Mouse (Mus musculus) C2C12 (cell line): Measurements from ENCODE around the gene Tbc1d2. TPM values are rescaled to one million over a fixed set of nuclear protein-coding genes. Genes with fewer than 3 reads are reported as not detected.

Source experiments
- H3K27me3 ChIP-seq: one replicate; pipeline ENCODE4 v1.6.1; 2011; ENCODE audit not compliant: control insufficient read depth, insufficient read depth, insufficient read length
- H3K36me3 ChIP-seq: one replicate; pipeline ENCODE4 v1.6.1; 2011; ENCODE audit not compliant: control insufficient read depth, insufficient read depth
- H3K4me3 ChIP-seq: one replicate; pipeline ENCODE4 v1.5.1; 2011; ENCODE audit warnings: mild to moderate bottlenecking, control low read depth; ENCODE audit not compliant: poor library complexity, insufficient read depth, severe bottlenecking
- H3K79me2 ChIP-seq: one replicate; pipeline ENCODE4 v1.6.1; 2011; ENCODE audit not compliant: control insufficient read depth, insufficient read depth
- H3K79me3 ChIP-seq: one replicate; pipeline ENCODE4 v1.6.1; 2011; ENCODE audit warnings: low read depth, control low read depth
- H3ac ChIP-seq: one replicate; pipeline ENCODE3; 2011; ENCODE audit warnings: low read depth; ENCODE audit not compliant: control insufficient read depth, insufficient read length
- CEBPB ChIP-seq: IDR thresholded peaks from one replicate; pipeline ENCODE4 v1.6.1; 2011; ENCODE audit warnings: low read depth, mild to moderate bottlenecking, control low read depth, moderate library complexity
- CTCF ChIP-seq: IDR thresholded peaks from one replicate; pipeline ENCODE4 v1.5.1; 2011; ENCODE audit not compliant: control insufficient read depth, insufficient read depth, insufficient read length
- FOSL1 ChIP-seq: IDR thresholded peaks from one replicate; pipeline ENCODE4 v1.8.0; 2011; ENCODE audit warnings: mild to moderate bottlenecking, low read length; ENCODE audit not compliant: poor library complexity, insufficient read depth, severe bottlenecking
- MAX ChIP-seq: IDR thresholded peaks from one replicate; pipeline ENCODE4 v1.6.1; 2011; ENCODE audit warnings: mild to moderate bottlenecking, control low read depth
- MYOD1 ChIP-seq: IDR thresholded peaks from one replicate; pipeline ENCODE4 v1.6.1; 2011; ENCODE audit warnings: low read depth; ENCODE audit not compliant: control insufficient read depth, insufficient read length
- MYOG ChIP-seq: IDR thresholded peaks from one replicate; pipeline ENCODE4 v1.6.1; 2011; ENCODE audit not compliant: control insufficient read depth, insufficient read length; ENCODE audit errors: extremely low read depth
- USF1 ChIP-seq: IDR thresholded peaks from one replicate; pipeline ENCODE4 v1.6.1; 2011; ENCODE audit warnings: low read depth, mild to moderate bottlenecking, control low read depth, moderate library complexity
- polyA plus RNA-seq: library from polyadenylated mRNA; unstranded; fragments of >200 nt; fragmentation: generic; extraction: Trizol; gene quantifications from one replicate; pipeline ENCODE4 v1.2.1, GENCODE M21; 2012; ENCODE audit warnings: missing spikeins

Tbc1d2 gene
- polyA plus RNA-seq, 1 experiment = 0.77 TPM

DNA sequence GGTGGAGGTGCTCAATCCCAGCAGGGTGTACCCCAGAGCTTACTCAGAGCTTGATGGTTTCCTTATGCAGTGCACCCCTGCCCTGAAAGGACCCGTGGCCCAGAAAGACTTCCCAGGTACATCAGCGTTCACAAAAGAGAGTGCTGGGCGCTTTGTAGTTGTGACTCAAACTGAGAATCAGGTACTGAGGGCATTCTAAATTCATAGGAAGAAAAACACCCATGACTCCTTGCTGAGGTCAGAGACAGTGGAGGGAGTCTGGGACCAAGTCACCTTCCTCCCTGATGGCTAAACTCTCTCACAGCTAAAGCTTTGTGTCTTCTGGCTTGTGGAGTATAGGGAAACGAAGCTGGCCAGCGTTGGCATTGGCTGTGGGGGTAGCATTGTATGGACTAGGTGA, 16.4 kb upstream of the Tbc1d2 start:
- Histone ChIP-seq H3K27me3 (peaks cover 2% of the 10 kb centered on the region), H3K79me2 (no peaks in the 10 kb centered on the region)

DNA sequence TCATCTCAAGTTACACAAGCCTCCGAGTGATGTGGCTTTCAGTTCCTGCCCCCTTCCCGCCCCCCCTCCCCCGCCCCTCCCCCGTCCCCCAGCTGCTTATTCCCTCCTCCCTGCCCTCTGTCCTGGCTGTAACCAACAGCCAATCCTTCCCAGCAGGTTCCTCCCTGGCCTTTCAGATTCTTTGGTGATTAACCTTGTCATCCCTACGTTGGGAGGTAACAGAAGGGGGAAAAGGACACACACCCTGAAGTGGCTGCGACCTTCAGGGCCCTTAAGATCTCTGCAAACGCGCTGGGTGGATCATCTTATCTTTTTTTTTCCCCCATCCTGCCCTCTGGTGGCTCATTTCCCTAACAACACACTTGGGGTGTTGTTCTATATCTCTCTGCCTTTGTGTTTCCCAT, 15.4 kb upstream of the Tbc1d2 start:
- no peaks in the 10 kb centered on the region for H3K36me3 ChIP-seq
- no peaks in the 10 kb centered on the region for H3K79me3 ChIP-seq
- no peak overlapping the region for H3ac ChIP-seq
- H3K27me3 ChIP-seq = peaks cover 4% of the 10 kb centered on the region
- H3K4me3 ChIP-seq = no peak overlapping the region
- no peaks in the 10 kb centered on the region for H3K79me2 ChIP-seq
- no peak for TF ChIP-seq MYOD1
- no peak for TF ChIP-seq USF1
- TF ChIP-seq FOSL1 = no peak
- TF ChIP-seq CTCF = no peak
- TF ChIP-seq MAX = no peak

More for the DNA sequence above, 16.4 kb upstream of the Tbc1d2 start:
- H3K36me3 ChIP-seq = no peaks in the 10 kb centered on the region
- H3ac ChIP-seq = no peak overlapping the region
- TF ChIP-seq USF1 = no peak
- H3K79me3 ChIP-seq = no peaks in the 10 kb centered on the region
- H3K4me3 ChIP-seq = no peak overlapping the region

DNA sequence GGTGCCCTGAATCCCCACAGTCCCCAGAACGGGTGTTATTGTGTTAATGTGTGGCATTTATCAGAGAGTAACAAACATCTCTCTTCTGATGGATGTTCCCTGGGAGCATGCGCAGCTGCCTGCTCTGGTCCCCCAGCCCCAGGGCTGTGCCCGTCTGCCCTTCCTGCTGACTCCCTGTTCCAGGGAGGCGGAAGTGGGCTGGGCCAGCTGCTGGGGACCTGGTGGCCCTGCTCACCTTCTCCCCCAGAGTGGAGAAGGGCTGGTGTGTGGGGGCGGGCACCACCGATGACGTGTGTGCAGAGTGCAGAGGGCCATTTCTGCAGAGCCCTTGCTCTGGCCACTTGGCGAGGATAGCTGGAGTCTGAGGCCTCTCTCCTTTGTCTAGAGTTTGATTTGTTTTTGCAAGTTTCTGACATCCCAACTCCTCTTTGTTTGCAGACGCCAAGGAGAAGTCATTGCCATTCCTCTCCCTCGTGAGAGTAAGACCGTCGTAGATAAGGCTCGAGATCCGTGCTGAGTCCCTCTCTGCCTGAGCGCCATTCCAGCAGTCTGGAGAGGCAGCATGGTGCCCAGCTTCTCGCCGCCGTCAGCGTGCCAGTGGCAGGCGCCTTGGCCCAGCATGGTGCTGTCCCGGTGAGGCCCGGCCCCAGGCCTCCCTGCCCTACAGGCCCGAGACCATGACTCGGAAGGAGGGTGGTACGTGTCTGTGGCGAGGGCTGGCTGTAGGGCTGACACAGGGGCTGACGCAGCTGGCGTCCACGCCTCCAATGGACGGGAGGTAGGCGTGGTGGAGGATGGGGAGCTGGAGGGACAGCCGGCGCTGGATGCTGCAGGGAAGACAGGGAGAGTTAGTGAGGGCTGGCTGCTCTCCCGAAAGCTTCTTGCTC, 14.4 kb upstream of the Tbc1d2 start:
- TF ChIP-seq CEBPB (no peak), FOSL1 (no peak), USF1 (no peak), CTCF (no peak), MYOD1 (no peak), MAX (no peak), MYOG (no peak)
- Histone ChIP-seq H3K79me2 (no peaks in the 10 kb centered on the region), H3K79me3 (no peaks in the 10 kb centered on the region), H3K36me3 (no peaks in the 10 kb centered on the region), H3ac (no peak overlapping the region), H3K4me3 (no peak overlapping the region), H3K27me3 (peaks cover 8% of the 10 kb centered on the region)

DNA sequence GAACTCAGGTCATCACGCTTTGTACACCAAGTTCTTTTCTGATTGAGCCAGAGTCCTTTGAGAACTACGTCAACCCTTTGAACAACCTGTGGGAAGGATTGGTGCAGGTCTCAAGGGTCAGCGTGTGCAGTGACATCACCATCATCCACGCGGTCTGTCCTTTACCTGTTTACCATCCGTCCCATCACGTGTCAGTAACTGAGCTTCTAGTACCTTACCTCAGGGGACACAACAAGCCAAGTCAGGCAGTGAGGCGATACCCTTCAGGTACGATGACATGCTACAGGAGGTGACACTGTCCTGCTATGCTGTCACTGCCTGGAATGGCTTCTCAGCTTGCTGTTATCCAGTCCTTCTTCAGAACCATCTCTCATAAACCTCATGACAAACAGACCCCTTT, 11.4 kb upstream of the Tbc1d2 start:
- H3ac ChIP-seq = no peak overlapping the region
- H3K36me3 ChIP-seq = no peaks in the 10 kb centered on the region
- peaks cover 11% of the 10 kb centered on the region for H3K27me3 ChIP-seq
- no peaks in the 10 kb centered on the region for H3K79me2 ChIP-seq
- no peaks in the 10 kb centered on the region for H3K79me3 ChIP-seq
- no peak for TF ChIP-seq FOSL1
- no peak for TF ChIP-seq CEBPB
- no peak for TF ChIP-seq MAX
- no peak overlapping the region for H3K4me3 ChIP-seq

DNA sequence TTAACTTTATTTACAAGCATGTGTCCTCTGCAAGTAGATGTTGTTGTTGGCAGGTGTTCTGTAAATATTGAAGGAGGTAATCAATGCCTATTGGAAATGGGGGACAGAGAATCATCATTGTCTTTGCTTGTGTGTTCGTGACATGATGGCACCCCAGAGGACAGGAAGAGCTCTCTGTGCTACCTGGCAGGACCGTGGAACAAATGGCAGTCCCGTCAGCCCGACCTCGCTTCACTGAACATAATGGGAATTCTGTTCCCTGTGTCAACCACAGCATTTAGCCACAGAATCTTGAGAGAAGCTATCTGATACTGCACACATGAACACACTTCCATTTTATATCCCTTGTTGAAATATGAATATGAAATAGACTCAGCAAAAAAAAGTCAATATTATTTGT, 8.9 kb upstream of the Tbc1d2 start:
- H3K36me3 ChIP-seq = no peaks in the 10 kb centered on the region
- no peak for TF ChIP-seq MYOD1
- no peak for TF ChIP-seq CTCF
- TF ChIP-seq FOSL1 = no peak
- TF ChIP-seq CEBPB = no peak
- TF ChIP-seq USF1 = no peak
- TF ChIP-seq MAX = no peak
- no peak for TF ChIP-seq MYOG

DNA sequence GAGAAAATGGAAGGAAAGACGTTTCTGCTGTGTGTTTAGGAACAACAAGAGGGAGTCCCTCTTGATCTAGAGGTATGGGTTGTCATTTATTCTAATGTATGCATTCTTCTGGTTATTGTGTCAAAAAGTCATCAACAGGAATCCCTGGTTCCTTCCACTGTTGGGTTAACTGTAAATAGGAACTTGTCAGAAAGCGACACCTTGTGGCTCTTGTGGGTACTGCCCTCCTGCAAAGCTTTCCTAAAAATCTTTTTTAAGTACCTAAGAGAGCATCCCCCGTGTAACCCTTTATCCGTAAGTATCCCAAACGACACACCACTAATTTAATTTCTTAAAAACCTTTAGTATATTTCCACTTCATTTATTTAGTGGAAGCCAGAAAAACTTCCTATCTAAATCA, 7.1 kb upstream of the Tbc1d2 start:
- Histone ChIP-seq H3K27me3 (peaks cover 14% of the 10 kb centered on the region), H3K79me2 (no peaks in the 10 kb centered on the region), H3ac (no peak overlapping the region), H3K4me3 (no peak overlapping the region), H3K36me3 (no peaks in the 10 kb centered on the region), H3K79me3 (no peaks in the 10 kb centered on the region)
- TF ChIP-seq CEBPB (no peak), MYOG (no peak), USF1 (no peak), MYOD1 (no peak), FOSL1 (no peak), MAX (no peak), CTCF (no peak)

More for the DNA sequence above, 8.9 kb upstream of the Tbc1d2 start:
- Histone ChIP-seq H3K79me2 (no peaks in the 10 kb centered on the region), H3K4me3 (no peak overlapping the region), H3K79me3 (no peaks in the 10 kb centered on the region), H3ac (no peak overlapping the region), H3K27me3 (peaks cover 11% of the 10 kb centered on the region)
